Mouse (Mus musculus) WW6 (cell line): ENCODE data around the gene Mia2.

ENCODE experiments used
- DNase-seq: peaks from one replicate; pipeline ENCODE4 v3.0.0-alpha.2; 2013; ENCODE audit warnings: low read depth, low spot score

Mia2 gene

GRCm38 (mm10) chr12:59104771-59105170 is 9.2 kb downstream of the Mia2 start:
- DNase-seq: no peak

- no peak for DNase-seq
Measured at GRCm38 (mm10) chr12:59105914-59106313, 10.3 kb downstream of the Mia2 start.

DNA sequence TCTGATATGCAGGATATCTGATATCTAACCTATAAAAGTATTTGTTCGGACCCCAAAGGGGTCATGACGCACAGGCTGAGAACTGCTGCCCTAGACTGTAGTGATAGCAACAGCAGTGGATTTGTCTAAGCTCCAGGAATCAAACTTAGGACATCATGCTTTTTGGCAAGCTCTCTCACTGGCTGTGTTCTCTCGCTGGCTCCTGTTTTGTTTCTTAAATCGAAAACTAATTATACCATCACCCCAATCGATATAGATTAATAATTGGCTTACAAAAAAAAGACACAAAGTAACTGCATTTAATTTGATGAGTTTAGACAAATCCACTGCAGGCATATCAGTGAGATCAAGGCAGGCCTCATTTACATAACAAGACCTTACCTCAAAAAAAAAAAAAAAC is 10.9 kb downstream of the Mia2 start:
- DNase-seq: no peak

GRCm38 (mm10) chr12:59107926-59108325 is 12.3 kb downstream of the Mia2 start:
- DNase-seq: no peak

DNA sequence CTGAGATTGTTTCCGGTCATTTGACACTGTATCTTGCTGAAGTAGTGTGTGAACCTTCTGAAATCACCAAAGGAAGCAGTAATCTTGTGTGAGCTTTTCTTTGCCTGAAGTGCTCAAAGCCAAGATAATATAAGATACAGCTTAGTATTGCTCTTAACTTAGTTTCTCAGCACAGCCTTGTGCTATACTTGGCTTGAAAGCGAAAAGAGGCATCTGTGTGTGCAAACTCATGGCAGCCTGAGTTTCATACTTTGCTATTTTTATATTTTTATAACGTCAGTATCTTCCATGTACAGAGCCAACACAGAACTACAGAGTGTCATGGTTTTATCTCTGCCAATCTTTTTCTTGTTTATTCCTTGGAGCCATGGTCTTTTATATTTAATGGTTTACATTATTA is 21.6 kb downstream of the Mia2 start:
- DNase-seq: no peak

DNA sequence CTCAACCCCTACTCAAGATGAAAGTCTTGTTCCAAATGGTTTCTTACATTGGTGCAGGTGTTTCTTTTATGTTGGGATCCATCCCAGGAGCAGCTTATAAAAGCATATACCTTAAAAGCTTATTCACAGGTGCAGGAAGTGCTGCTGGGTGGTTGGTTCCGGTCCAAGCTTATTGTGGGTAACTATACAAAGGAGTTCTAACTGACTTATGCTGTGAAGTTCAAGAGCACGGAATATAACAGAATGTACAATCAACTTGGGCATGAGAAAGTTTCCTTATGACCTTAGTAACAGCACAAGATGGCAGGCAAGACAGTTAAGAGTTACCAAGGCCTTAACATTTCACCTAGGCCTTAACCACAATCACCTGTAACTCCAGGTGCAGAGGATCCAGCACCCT is 29.8 kb downstream of the Mia2 start:
- no peak for DNase-seq

DNA sequence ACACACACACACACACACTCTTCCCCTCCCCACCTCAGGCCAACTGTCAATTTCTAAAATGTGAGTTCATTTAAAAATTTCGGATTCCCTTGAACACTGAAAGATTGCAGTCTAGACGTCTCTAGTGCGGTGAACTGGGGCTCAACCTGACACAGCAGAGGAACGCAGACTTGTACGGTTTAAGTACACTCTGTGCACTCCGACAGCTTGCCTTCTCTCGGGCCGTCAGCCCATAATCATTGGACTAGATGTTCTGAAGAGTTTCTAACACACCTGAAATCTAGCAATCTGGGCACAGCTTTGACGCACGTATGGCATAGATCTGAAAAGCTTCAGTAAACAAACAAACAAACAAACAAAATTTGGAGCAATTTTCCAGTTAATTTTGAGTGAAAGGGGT is 32.9 kb downstream of the Mia2 start:
- DNase-seq: no peak

DNA sequence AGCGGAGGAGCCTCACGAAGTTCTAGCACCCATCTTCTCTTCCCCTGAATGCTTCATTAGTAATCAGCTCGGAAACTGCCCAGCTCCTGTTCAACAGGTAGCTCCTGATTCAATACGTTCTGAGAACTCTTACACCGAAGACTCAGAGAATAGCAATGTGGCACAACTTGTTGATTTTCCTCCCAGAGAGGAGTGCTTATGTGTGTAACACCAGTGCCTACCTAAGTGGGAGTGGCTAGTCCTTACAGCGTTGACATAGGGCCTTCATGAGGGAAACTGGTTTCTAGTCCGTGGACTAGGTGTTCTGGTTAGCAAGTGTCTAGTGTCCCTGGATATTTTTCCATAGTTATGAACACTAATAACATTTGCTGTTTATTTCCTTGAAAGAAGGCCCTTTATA is 33.4 kb downstream of the Mia2 start:
- DNase-seq: no peak

- DNase-seq: no peak
Measured at GRCm38 (mm10) chr12:59129592-59129991, 34.0 kb downstream of the Mia2 start.

- no peak for DNase-seq
Measured at GRCm38 (mm10) chr12:59130249-59130648, 34.6 kb downstream of the Mia2 start.

- peak; percentile 70 for DNase-seq
Measured at GRCm38 (mm10) chr12:59130651-59131577, 35.3 kb downstream of the Mia2 start.

DNA sequence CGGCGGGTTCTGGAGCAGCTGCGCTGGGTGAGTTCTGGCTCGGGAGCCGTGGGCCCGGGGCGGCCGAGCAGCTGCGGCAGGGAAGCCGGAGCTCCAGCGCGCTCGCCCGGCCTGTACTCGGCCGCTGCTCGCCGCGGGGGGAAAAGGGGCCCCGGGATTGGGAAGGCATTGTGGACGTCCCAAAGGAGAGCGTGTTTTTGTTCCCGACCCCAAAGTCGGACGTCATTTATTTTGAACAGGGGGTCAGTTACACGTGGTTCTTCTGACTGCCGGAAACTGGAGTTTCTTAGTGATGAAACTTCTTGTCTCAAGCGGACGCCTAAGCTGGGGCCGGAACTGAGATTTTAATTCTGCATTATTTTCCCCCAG is 36.0 kb downstream of the Mia2 start:
- no peak for DNase-seq

GRCm38 (mm10) chr12:59132462-59132861 is 36.9 kb downstream of the Mia2 start:
- DNase-seq: no peak

DNA sequence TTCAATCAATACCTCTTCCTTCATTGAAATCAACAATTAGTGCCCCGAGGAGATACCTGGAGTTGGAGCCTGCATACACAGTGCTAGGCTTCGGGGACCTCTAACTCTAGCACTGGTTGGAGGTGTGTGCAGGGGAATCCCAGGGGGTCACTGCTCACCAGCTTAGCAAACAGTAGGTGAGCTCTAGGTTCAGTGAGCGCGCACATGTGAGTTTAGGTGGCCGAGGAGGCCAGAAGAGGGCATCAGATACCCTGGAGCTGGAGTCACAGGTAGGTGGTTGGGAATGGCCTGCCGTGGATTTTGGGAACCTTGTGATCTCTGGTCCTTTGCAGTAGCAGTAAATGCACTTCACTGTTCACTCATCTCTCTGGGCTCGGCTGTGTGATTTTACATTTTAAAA is 37.3 kb downstream of the Mia2 start:
- DNase-seq: no peak

DNA sequence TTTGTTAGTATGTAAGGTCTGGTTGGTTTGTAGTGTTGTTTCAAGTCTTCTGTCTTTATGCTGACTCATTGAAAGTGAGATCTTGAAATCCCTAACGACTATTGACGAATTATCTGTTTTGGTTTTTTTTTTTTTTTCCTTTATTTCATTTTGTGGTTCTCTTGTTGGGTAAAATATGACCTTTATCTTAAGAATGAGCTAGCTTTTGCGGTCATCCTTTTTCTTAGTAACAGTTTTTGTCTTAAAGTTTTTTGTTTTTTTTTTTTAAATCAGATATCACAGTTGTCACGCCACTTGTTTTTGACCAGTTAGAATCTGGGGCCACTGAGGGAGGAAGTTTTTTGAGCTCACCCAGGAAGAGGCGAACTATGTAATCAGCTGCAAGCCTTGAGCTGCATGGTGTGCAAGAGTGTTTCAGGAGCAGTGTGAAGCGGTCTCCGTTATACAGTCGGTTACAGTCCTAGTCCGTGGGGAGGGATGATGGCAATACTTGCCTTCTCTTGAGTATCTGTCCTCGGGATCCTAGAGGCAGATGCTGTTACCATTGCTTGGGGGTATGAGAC is 37.9 kb downstream of the Mia2 start:
- DNase-seq: no peak

- no peak for DNase-seq
Measured at GRCm38 (mm10) chr12:59135096-59135495, 39.5 kb downstream of the Mia2 start.

DNA sequence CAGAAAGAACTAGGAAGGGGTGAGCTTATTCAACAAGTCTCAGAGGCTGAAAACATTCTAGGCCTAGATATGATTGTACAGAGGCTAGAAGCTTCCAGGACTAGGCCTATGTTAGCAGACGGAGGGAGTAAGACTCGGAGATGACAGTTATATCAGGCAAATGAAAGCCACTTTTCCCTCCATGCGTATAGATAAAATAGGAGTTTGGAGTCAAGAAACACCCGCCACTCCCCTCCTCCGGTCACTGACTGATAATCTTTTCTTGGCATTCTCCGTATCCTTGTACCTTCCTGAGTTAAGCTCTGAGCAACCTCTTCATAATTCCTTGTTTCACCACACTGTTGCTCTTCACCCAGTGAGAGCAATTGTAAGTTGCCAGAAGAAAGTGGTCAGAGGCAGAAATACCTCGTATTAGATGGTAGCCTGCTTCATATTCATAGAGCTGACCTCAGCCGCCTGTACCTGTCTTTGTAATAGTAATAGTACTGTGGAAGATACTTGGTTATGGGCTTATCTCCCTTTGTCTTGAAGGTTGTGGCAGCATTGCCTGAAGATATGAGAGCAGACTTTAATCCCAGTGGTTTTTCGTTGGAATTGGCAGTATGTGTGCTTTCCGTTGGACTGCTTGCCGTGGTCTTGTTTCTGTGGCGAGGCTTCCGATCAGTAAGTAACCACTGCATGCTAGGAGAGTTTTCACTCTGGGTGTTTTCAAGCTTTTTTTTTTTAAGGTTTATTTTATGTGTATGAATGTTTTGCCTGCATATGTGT is 40.1 kb downstream of the Mia2 start:
- no peak for DNase-seq

DNA sequence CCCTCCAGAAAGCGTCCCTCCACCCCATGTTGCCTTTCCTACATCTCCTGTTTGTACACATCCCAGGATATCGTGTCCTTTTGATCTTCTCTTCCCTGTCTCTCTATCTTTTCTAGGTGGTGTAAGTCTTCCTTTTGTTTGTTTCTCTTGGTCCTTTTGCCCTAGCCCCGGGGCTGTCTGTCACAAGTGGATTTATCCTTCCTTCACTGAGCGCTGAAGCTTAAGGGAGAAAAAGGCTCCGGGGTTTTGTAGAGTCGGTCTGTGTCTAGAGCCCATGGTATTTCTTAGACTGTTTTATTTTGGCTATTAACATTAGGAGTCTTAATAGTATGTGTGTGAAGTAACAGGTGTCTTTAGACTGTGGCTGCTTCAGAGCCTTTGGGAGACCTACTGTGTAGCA is 41.4 kb downstream of the Mia2 start:
- no peak for DNase-seq

DNA sequence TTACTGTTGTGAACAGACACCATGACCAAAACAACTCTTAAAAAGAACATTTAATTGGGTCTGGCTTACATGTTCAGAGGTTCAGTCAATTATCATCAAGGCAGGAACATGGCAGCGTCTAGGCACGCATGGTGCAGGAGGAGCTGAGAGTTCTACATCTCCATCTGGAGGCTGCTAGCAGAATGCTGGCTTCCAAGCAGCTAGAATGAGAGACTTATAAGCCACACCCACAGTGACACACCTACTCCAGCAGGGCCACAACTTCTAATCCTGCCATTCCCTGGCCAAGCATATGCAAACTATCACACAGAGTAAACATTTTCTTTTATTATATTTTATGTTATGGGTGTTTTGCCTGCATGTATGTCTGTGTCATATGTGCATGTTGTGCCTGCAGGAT is 43.8 kb downstream of the Mia2 start:
- DNase-seq: no peak

- no peak for DNase-seq
Measured at GRCm38 (mm10) chr12:59145130-59145529, 49.5 kb downstream of the Mia2 start.

- DNase-seq: no peak
Measured at GRCm38 (mm10) chr12:59149691-59150090, 54.1 kb downstream of the Mia2 start.

DNA sequence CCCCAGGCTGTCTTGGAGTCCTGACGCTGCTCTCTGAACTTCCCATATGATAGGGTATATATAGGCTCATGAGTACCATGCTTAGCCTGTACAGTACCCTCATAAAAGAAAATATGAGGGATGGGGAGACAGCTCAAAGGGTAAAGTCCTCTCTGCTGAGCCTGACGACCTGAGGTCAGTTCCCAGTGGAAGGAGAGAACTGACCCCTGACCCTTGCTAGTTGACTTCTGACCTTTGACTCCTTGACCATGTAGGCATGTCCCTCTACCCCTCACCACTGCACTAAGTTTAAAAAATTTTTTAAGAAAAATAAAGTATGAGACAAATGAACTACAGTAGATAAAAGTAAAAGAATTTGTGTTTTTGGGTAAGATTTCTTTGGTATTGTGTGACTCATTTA is 65.5 kb downstream of the Mia2 start:
- DNase-seq: no peak

GRCm38 (mm10) chr12:59162797-59163196 is 67.2 kb downstream of the Mia2 start:
- DNase-seq: no peak
